Mouse (Mus musculus): ENCODE data around the gene Mroh7.

GRCm38 (mm10) chr4:106634086-106634479 lies 96.6 kb downstream of the Mroh7 start:
- TF ChIP-seq CTCF (IDR thresholded peaks at IDR 0.05) (no peak), POLR2A (IDR thresholded peaks at IDR 0.05; ENCODE audit: insufficient read depth, low read depth, low read length) (no peak)
